Mouse (Mus musculus) ES-E14 (cell line): Measurements from ENCODE around the gene Scube3. TPM values are rescaled to one million over a fixed set of nuclear protein-coding genes. Genes with fewer than 3 reads are reported as not detected.

Experiments used
- DNase-seq: peaks from one replicate; pipeline ENCODE4 v3.0.0-alpha.2; 2013; ENCODE audit warnings: low read depth, low spot score
- H3K27ac ChIP-seq: 2 replicates; pipeline ENCODE4 v1.5.1; 2012; ENCODE audit warnings: low read depth, mild to moderate bottlenecking, low read length, moderate library complexity, mixed read lengths; ENCODE audit not compliant: poor library complexity, insufficient read depth, severe bottlenecking
- H3K36me3 ChIP-seq: 2 replicates; pipeline ENCODE4 v1.6.1; 2012; ENCODE audit warnings: mild to moderate bottlenecking, low read length, moderate library complexity, mixed read lengths; ENCODE audit not compliant: control insufficient read depth, poor library complexity, insufficient read depth, severe bottlenecking
- H3K4me1 ChIP-seq, 2 experiments: fragments of 150-350 bp in 1 of 2; sonication (generic) in 1 of 2; 2 replicates each; pipeline ENCODE4 v1.6.1; 2012; ENCODE audit warnings: low read length in 2 of 2, mild to moderate bottlenecking in 1 of 2, mixed read lengths in 1 of 2; ENCODE audit not compliant: control insufficient read depth in 2 of 2, insufficient read depth in 2 of 2, poor library complexity in 1 of 2
- H3K4me3 ChIP-seq, 2 experiments: fragments of 150-350 bp in 1 of 2; sonication (generic) in 1 of 2; 2 replicates each; pipeline ENCODE4 v1.5.1; 2012; ENCODE audit warnings: low read length in 2 of 2, low read depth in 1 of 2, mild to moderate bottlenecking in 1 of 2, mixed read lengths in 1 of 2; ENCODE audit not compliant: insufficient read depth in 1 of 2, poor library complexity in 1 of 2, severe bottlenecking in 1 of 2
- H3K9ac ChIP-seq: 2 replicates; pipeline ENCODE4 v1.6.1; 2012; ENCODE audit warnings: low read depth, mild to moderate bottlenecking, low read length, mixed read lengths; ENCODE audit not compliant: poor library complexity, insufficient read depth, severe bottlenecking
- H3K9me3 ChIP-seq: fragments of 150-350 bp; sonication (generic); 2 replicates; pipeline ENCODE4 v1.6.1; 2012; ENCODE audit warnings: low read depth, mild to moderate bottlenecking, low read length; ENCODE audit not compliant: control insufficient read depth, insufficient read depth
- CHD2 ChIP-seq: IDR thresholded peaks from 2 replicates; pipeline ENCODE4 v1.6.1; 2014; ENCODE audit warnings: mild to moderate bottlenecking, low read depth, low read length, inconsistent platforms
- HCFC1 ChIP-seq: IDR thresholded peaks from 2 replicates; pipeline ENCODE4 v1.6.1; 2012; ENCODE audit warnings: low read length, inconsistent platforms, borderline replicate concordance; ENCODE audit not compliant: insufficient read depth
- MAFK ChIP-seq: IDR thresholded peaks from 2 replicates; pipeline ENCODE4 v1.6.1; 2014; ENCODE audit warnings: mild to moderate bottlenecking, low read depth, low read length, inconsistent platforms; ENCODE audit not compliant: insufficient read depth
- ZC3H11A ChIP-seq: IDR thresholded peaks from 2 replicates; pipeline ENCODE4 v1.6.1; 2012; ENCODE audit warnings: low read depth, mild to moderate bottlenecking, inconsistent platforms, low read length, borderline replicate concordance
- ZNF384 ChIP-seq: IDR thresholded peaks from 2 replicates; pipeline ENCODE4 v1.6.1; 2012; ENCODE audit warnings: low read depth, low read length, inconsistent platforms
- in situ Hi-C, 2 experiments: fragments of 600-800 bp; cut with MboI; formaldehyde crosslinking; loops; one replicate each; pipeline ENCODE4 v1.15.1; 2025; ENCODE audit warnings: low sequenced_read_pairs in 2 of 2, inconsistent platforms in 1 of 2; ENCODE audit not compliant: unreplicated experiment in 2 of 2
- total RNA-seq: library from RNA; depleted of rRNA; stranded (reverse); fragments of 300-350 nt; gene quantifications from 2 replicates; pipeline ENCODE4 v1.2.3, GENCODE M21; 2012

The Scube3 gene
- total RNA-seq, 1 experiment: 24.0 TPM

- Histone ChIP-seq H3K36me3 (no peaks in the 10 kb centered on the region), H3K4me3 (peak overlapping the region in 1 of 2 experiments; percentile 22; a peak in 1 of 4 replicates), H3K9ac (peak overlapping the region; percentile 29; the same call in 1 of the 2 replicates), H3K27ac (no peak overlapping the region), H3K4me1 (peaks cover 2 to 12% of the 10 kb centered on the region in 2 experiments; a peak in 2 of 4 replicates), H3K9me3 (no peaks in the 10 kb centered on the region)
- no peak for TF ChIP-seq ZC3H11A
- no peak for TF ChIP-seq HCFC1
- TF ChIP-seq MAFK: no peak
- in situ Hi-C loops: loop anchor here in 1 of 2 experiments (10.0 kb wide), 1 partner anchor 60 kb away; no protein-coding TSS in a partner anchor
- no peak for DNase-seq
Measured at GRCm38 (mm10) chr17:28104416-28104815, 37.5 kb upstream of the Scube3 start.

- Histone ChIP-seq H3K4me3 (no peak overlapping the region), H3K4me1 (peaks cover 2 to 15% of the 10 kb centered on the region in 2 experiments; a peak in 2 of 4 replicates), H3K9ac (no peak overlapping the region), H3K9me3 (no peaks in the 10 kb centered on the region), H3K27ac (0 out of 2 replicates have a peak overlapping the region, but pooled peaks have one; percentile 11), H3K36me3 (no peaks in the 10 kb centered on the region)
- peak; percentile 78 for DNase-seq
- TF ChIP-seq HCFC1 (no peak), CHD2 (no peak)
- in situ Hi-C loops: loop anchor here in 1 of 2 experiments (10.0 kb wide), 1 partner anchor 58 kb away; no protein-coding TSS in a partner anchor
Measured at GRCm38 (mm10) chr17:28106352-28106751, 35.6 kb upstream of the Scube3 start.

GRCm38 (mm10) chr17:28107275-28107674, 34.7 kb upstream of the Scube3 start:
- Histone ChIP-seq H3K9me3 (no peaks in the 10 kb centered on the region), H3K36me3 (no peaks in the 10 kb centered on the region), H3K9ac (no peak overlapping the region), H3K27ac (no peak overlapping the region), H3K4me3 (no peak overlapping the region), H3K4me1 (peaks cover 2 to 15% of the 10 kb centered on the region in 2 experiments; a peak in 2 of 4 replicates)
- TF ChIP-seq MAFK: no peak
- no peak for TF ChIP-seq HCFC1
- TF ChIP-seq CHD2: no peak
- no peak for TF ChIP-seq ZNF384
- TF ChIP-seq ZC3H11A: no peak
- DNase-seq: no peak
- in situ Hi-C loops: loop anchor here in 1 of 2 experiments (10.0 kb wide), 1 partner anchor 58 kb away; no protein-coding TSS in a partner anchor

- H3K9ac ChIP-seq: no peak overlapping the region
- TF ChIP-seq MAFK (no peak), ZNF384 (no peak), CHD2 (no peak), HCFC1 (no peak), ZC3H11A (no peak)
- no peak overlapping the region for H3K4me3 ChIP-seq
- H3K9me3 ChIP-seq: no peaks in the 10 kb centered on the region
- DNase-seq: no peak
- H3K27ac ChIP-seq: no peak overlapping the region
- H3K4me1 ChIP-seq: 0 out of 4 replicates have a peak, but pooled peaks cover 0 to 3% of the 10 kb centered on the region in 2 experiments
- no peaks in the 10 kb centered on the region for H3K36me3 ChIP-seq
- in situ Hi-C loops: no loop called here
Measured at GRCm38 (mm10) chr17:28112266-28112665, 29.7 kb upstream of the Scube3 start.

DNA sequence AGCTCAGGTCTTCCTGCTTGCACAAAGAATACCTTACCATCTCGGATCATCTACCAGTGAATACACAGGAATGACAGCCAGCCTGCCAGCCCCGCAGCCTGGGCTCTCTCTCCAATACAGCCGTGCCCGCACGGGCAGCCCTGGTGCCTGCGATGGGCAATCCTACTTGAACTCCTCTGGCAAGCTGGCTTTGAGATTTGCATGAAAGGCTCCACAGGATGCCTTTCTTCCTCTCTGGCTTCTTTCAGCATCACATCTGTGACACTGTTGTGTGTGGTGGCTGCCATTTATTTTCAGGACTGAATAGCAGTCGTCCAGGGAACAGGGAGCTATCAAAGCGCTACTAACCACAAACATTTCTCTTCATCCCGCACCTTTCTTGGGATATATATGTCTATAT, 25.6 kb upstream of the Scube3 start:
- no peaks in the 10 kb centered on the region for H3K36me3 ChIP-seq
- no peak overlapping the region for H3K4me3 ChIP-seq
- no peak for DNase-seq
- H3K9me3 ChIP-seq: no peaks in the 10 kb centered on the region
- no peak for TF ChIP-seq MAFK
- no peak for TF ChIP-seq ZNF384
- TF ChIP-seq HCFC1: no peak
- no peak for TF ChIP-seq CHD2
- no peak for TF ChIP-seq ZC3H11A
- in situ Hi-C loops: no loop called here
- no peak overlapping the region for H3K27ac ChIP-seq
- H3K4me1 ChIP-seq: no peaks in the 10 kb centered on the region
- no peak overlapping the region for H3K9ac ChIP-seq
